Mouse (Mus musculus): ENCODE results near the gene Tnfrsf1b.

Gene Tnfrsf1b

GRCm38 (mm10) chr4:145217837-145218236 lies 28.8 kb downstream of the Tnfrsf1b start:
- DNase-seq (ENCODE audit: low read depth) = no peak

GRCm38 (mm10) chr4:145217046-145217445 lies 29.6 kb downstream of the Tnfrsf1b start:
- no peak for DNase-seq (ENCODE audit: low read depth)

GRCm38 (mm10) chr4:145215396-145215795 lies 31.3 kb downstream of the Tnfrsf1b start:
- DNase-seq (ENCODE audit: low read depth) = no peak

GRCm38 (mm10) chr4:145214786-145215174 lies 31.9 kb downstream of the Tnfrsf1b start:
- no peak for DNase-seq (ENCODE audit: low read depth)

- peak; percentile 87 for DNase-seq (ENCODE audit: low read depth)
Measured at GRCm38 (mm10) chr4:145213999-145214785, 32.5 kb downstream of the Tnfrsf1b start.

GRCm38 (mm10) chr4:145211076-145211475 lies 35.6 kb downstream of the Tnfrsf1b start:
- DNase-seq (ENCODE audit: low read depth) = no peak

- DNase-seq (ENCODE audit: low read depth) = no peak
Measured at GRCm38 (mm10) chr4:145210564-145210963, 36.1 kb downstream of the Tnfrsf1b start.

- no peak for DNase-seq (ENCODE audit: low read depth)
Measured at GRCm38 (mm10) chr4:145209690-145210088, 37.0 kb downstream of the Tnfrsf1b start.

- DNase-seq (ENCODE audit: low read depth) = no peak
Measured at GRCm38 (mm10) chr4:145209076-145209689, 37.5 kb downstream of the Tnfrsf1b start.

- no peak for DNase-seq (ENCODE audit: low read depth)
Measured at GRCm38 (mm10) chr4:145207718-145208371, 38.8 kb downstream of the Tnfrsf1b start.

- DNase-seq (ENCODE audit: low read depth) = no peak
Measured at GRCm38 (mm10) chr4:145204779-145205178, 41.9 kb downstream of the Tnfrsf1b start.

GRCm38 (mm10) chr4:145203305-145203704 lies 43.4 kb downstream of the Tnfrsf1b start:
- DNase-seq (ENCODE audit: low read depth) = no peak

GRCm38 (mm10) chr4:145201424-145201823 lies 45.2 kb downstream of the Tnfrsf1b start:
- DNase-seq (ENCODE audit: low read depth) = no peak

GRCm38 (mm10) chr4:145199982-145200699 lies 46.5 kb downstream of the Tnfrsf1b start:
- peak; percentile 83 for DNase-seq (ENCODE audit: low read depth)

- DNase-seq (ENCODE audit: low read depth) = no peak
Measured at GRCm38 (mm10) chr4:145196586-145196985, 50.1 kb downstream of the Tnfrsf1b start.

GRCm38 (mm10) chr4:145195172-145195571 lies 51.5 kb downstream of the Tnfrsf1b start:
- no peak for DNase-seq (ENCODE audit: low read depth)

GRCm38 (mm10) chr4:145194559-145195162 lies 52.0 kb downstream of the Tnfrsf1b start, which contains the start of gene Vps13d:
Vps13d (minus strand) TSS chr4:145195005.
- DNase-seq (ENCODE audit: low read depth) = no peak

- no peak for DNase-seq (ENCODE audit: low read depth)
Measured at GRCm38 (mm10) chr4:145193991-145194511, 52.6 kb downstream of the Tnfrsf1b start.

- no peak for DNase-seq (ENCODE audit: low read depth)
Measured at GRCm38 (mm10) chr4:145193406-145193805, 53.3 kb downstream of the Tnfrsf1b start.

- DNase-seq (ENCODE audit: low read depth) = no peak
Measured at GRCm38 (mm10) chr4:145192686-145193085, 54.0 kb downstream of the Tnfrsf1b start.

GRCm38 (mm10) chr4:145188561-145188960 lies 58.1 kb downstream of the Tnfrsf1b start:
- DNase-seq (ENCODE audit: low read depth) = no peak

GRCm38 (mm10) chr4:145187619-145188018 lies 59.1 kb downstream of the Tnfrsf1b start:
- no peak for DNase-seq (ENCODE audit: low read depth)

Data from fibroblast of lung, adult 2 months (primary cell).